Mouse (Mus musculus) E14TG2a.4 (cell line): ENCODE measurements around the gene Sult5a1.

Experiments
- CTCF ChIP-seq: conservative IDR thresholded peaks from 2 replicates; pipeline ENCODE4 v1.5.1; 2014; ENCODE audit warnings: low read length
- POU5F1 ChIP-seq: IDR thresholded peaks from 2 replicates; pipeline ENCODE4 v1.6.1; 2014; ENCODE audit warnings: low read length, borderline replicate concordance

DNA sequence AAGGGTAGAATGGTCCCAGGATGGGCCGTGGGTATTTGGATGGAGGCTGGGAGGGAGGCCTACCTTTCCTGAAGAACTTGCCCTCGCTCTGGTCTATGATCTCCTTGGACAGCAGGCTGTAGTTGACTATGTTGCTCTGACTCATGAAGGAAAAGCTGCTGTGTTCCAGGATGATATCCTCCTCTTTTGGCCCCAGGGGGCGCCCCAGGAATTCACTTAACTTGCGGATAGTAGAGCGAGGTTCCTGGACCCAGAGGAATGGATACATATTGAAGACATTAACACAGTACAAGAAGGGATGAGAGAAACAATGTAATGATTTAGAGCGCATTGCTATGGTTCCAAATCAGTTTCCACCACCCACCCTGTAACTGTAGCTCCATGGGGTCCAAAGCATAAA is 12.8 kb downstream of the Sult5a1 start:
- TF ChIP-seq CTCF (no peak; the same call in 1 of the 2 replicates), POU5F1 (no peak)
